Mouse (Mus musculus) intestine, postnatal 0 days (tissue): ENCODE data around the gene Stat5b. TPM values are rescaled to one million over a fixed set of nuclear protein-coding genes. Genes with fewer than 3 reads are reported as not detected.
A peak's percentile ranks its signal among the peaks of the same experiment; 100 is the strongest.

Experiments used
- ATAC-seq: fragments of 200-750 bp; cut with Nextera tagmentation; 2 replicates; pipeline ENCODE4 v1.8.0; 2017; ENCODE audit warnings: mild to moderate bottlenecking, moderate TSS enrichment, moderate library complexity
- H3K27ac ChIP-seq: fragments of 300-500 bp; sonication (generic); 2 replicates; pipeline ENCODE4 v1.5.1; 2014; ENCODE audit warnings: mild to moderate bottlenecking, low read depth, low read length, moderate library complexity
- H3K27me3 ChIP-seq: fragments of 300-500 bp; sonication (generic); replicated peaks from 2 replicates; pipeline ENCODE4 v1.6.1; 2014; ENCODE audit warnings: low read length, mixed read lengths; ENCODE audit not compliant: control insufficient read depth, insufficient read depth
- H3K36me3 ChIP-seq: fragments of 300-500 bp; sonication (generic); 2 replicates; pipeline ENCODE4 v1.6.1; 2014; ENCODE audit warnings: mild to moderate bottlenecking, moderate library complexity; ENCODE audit not compliant: control insufficient read depth, insufficient read depth
- H3K4me1 ChIP-seq: fragments of 300-500 bp; sonication (generic); replicated peaks from 2 replicates; pipeline ENCODE4 v1.6.1; 2014; ENCODE audit warnings: antibody characterized with exemption, low read length, mixed read lengths; ENCODE audit not compliant: control insufficient read depth, insufficient read depth
- H3K4me2 ChIP-seq: fragments of 300-500 bp; sonication (generic); replicated peaks from 2 replicates; pipeline ENCODE4 v1.6.1; 2014; ENCODE audit warnings: low read depth, mild to moderate bottlenecking, moderate library complexity
- H3K4me3 ChIP-seq: fragments of 300-500 bp; sonication (generic); 2 replicates; pipeline ENCODE4 v1.5.1; 2014; ENCODE audit warnings: low read depth, low read length
- H3K9ac ChIP-seq: fragments of 300-500 bp; sonication (generic); 2 replicates; pipeline ENCODE4 v1.6.1; 2014; ENCODE audit warnings: mild to moderate bottlenecking, low read depth, low read length
- H3K9me3 ChIP-seq: fragments of 300-500 bp; sonication (generic); 2 replicates; pipeline ENCODE4 v1.6.1; 2016; ENCODE audit warnings: mixed run types; ENCODE audit not compliant: control insufficient read depth
- CTCF ChIP-seq: sonication (generic); IDR thresholded peaks from 2 replicates; pipeline ENCODE4 v1.5.1; 2016; ENCODE audit warnings: low read depth, mild to moderate bottlenecking, control low read depth, antibody characterized with exemption, moderate library complexity
- WGBS: fragments of 180-500 bp; shearing (Covaris S2); extraction: QIAGEN DNeasy Blood & Tissue Kit; methylation state at CpG from one replicate; pipeline ENCODE4 v1.1.7; 2014; 5-methylcytosine and 5-hydroxymethylcytosine counted together
- polyA plus RNA-seq: library from polyadenylated mRNA; unstranded; fragments of >200 nt; fragmentation: Nextera tagmentation; extraction: Ambion mirVana; gene quantifications from 2 replicates; pipeline ENCODE4 v1.2.1, GENCODE M21; 2015

Stat5b gene
- polyA plus RNA-seq, 1 experiment from 2014 or later: 13.0 TPM

GRCm38 (mm10) chr11:100887236-100887635, 36.7 kb upstream of the Stat5b start:
- H3K27ac ChIP-seq: peak overlapping the region; percentile 15; the same call in 1 of the 2 replicates
- peaks cover 66% of the 10 kb centered on the region for H3K36me3 ChIP-seq

DNA sequence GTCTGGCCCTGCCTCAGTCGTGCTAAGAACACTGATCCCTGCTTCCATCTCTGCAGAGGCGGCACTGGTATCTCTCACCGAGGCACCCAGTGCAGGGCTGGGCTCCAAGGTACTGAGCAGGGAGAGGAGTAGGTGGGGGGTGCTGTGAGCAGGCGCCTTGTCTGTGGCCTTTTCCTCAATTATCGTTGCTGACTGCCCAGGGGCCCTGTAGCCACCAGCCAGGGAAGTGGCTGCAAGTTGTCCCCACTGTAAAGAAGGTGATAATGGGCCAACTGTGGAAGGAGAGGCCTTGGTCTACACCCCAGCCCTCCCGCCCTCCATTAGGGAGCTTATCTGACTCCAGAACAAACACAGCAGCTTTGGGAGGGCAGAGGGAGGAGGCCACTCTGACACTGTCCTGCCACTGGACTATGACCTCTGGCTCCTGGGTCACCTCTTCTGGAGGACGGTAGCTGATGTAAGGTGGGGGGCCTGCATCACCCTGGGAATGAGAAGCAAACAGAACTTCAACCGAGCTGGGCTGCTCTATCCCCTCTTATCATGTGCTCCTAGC, 35.7 kb upstream of the Stat5b start:
- Histone ChIP-seq H3K4me1 (0 out of 2 replicates have a peak, but pooled peaks cover 6% of the 10 kb centered on the region), H3K4me3 (no peak overlapping the region), H3K27ac (0 out of 2 replicates have a peak overlapping the region, but pooled peaks have one; percentile 28), H3K27me3 (no peaks in the 10 kb centered on the region), H3K9ac (no peak overlapping the region), H3K4me2 (0 out of 2 replicates have a peak overlapping the region, but pooled peaks have one; percentile 1), H3K36me3 (peaks cover 60% of the 10 kb centered on the region), H3K9me3 (no peaks in the 10 kb centered on the region)
- peak; percentile 33 for ATAC-seq
- WGBS: 17% methylated on average over 8 of the region's 8 CpGs
- no peak for TF ChIP-seq CTCF

More at GRCm38 (mm10) chr11:100887236-100887635, 36.7 kb upstream of the Stat5b start:
- Histone ChIP-seq H3K4me3 (no peak overlapping the region), H3K27me3 (no peaks in the 10 kb centered on the region), H3K4me2 (no peak overlapping the region), H3K9ac (no peak overlapping the region), H3K4me1 (0 out of 2 replicates have a peak, but pooled peaks cover 6% of the 10 kb centered on the region), H3K9me3 (no peaks in the 10 kb centered on the region)
- 71% methylated on average over 4 of the region's 4 CpGs for WGBS
- TF ChIP-seq CTCF: no peak
- ATAC-seq: no peak

DNA sequence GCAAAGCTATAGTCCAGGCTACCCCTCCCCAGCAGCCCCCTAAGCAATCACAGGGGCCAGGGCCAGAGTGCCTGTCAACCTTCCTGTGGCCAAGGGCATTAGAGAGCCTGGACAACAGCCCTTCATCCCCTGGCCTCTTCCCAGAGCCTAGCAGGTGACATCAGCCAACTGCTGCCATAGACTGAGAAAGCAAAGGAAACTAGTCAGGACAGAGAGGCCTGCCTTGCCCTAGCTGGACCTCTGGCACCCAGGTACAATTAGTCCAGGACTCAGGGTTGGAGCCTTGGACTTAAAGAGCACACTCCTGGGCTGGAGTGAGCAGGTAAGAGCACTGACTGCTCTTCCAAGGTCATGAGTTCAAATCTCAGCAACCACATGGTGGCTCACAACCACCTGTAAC, 34.9 kb upstream of the Stat5b start:
- Histone ChIP-seq H3K4me2 (no peak overlapping the region), H3K27ac (peak overlapping the region; percentile 28; the same call in 1 of the 2 replicates), H3K4me3 (no peak overlapping the region), H3K9ac (no peak overlapping the region), H3K27me3 (no peaks in the 10 kb centered on the region), H3K4me1 (0 out of 2 replicates have a peak, but pooled peaks cover 6% of the 10 kb centered on the region), H3K9me3 (no peaks in the 10 kb centered on the region), H3K36me3 (peaks cover 53% of the 10 kb centered on the region)
- TF ChIP-seq CTCF: no peak
- ATAC-seq: peak; percentile 54

DNA sequence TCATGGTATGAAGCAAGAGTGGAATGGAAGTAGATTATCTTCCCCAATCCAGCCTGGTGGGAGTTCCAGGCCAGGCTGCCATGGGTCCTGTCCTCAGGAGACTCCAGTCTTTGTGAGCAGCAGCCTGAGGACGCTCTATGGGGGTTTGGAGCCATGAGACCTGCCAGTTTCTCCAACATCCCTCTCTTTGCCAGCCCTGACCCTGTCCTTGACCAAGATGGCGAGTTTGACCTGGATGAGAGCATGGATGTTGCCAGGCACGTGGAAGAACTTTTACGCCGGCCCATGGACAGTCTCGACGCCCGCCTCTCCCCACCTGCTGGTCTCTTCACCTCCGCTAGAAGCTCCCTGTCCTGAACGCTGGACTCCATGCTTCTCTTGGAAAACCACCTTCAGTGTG, 33.1 kb upstream of the Stat5b start:
- H3K9me3 ChIP-seq: no peaks in the 10 kb centered on the region
- peaks cover 36% of the 10 kb centered on the region for H3K36me3 ChIP-seq
- no peak overlapping the region for H3K4me3 ChIP-seq
- no peak overlapping the region for H3K27ac ChIP-seq
- no peak for ATAC-seq
- no peak overlapping the region for H3K9ac ChIP-seq
- no peak overlapping the region for H3K4me2 ChIP-seq
- no peaks in the 10 kb centered on the region for H3K27me3 ChIP-seq
- 90% methylated on average over 10 of the region's 10 CpGs for WGBS
- no peak for TF ChIP-seq CTCF
- 0 out of 2 replicates have a peak, but pooled peaks cover 6% of the 10 kb centered on the region for H3K4me1 ChIP-seq

- H3K9me3 ChIP-seq: no peaks in the 10 kb centered on the region
- no peak overlapping the region for H3K4me3 ChIP-seq
- no peak overlapping the region for H3K4me2 ChIP-seq
- WGBS: 74% methylated on average over 15 of the region's 15 CpGs
- no peak for TF ChIP-seq CTCF
- ATAC-seq: no peak
- no peak overlapping the region for H3K27ac ChIP-seq
- no peak overlapping the region for H3K9ac ChIP-seq
- peaks cover 20% of the 10 kb centered on the region; the same call in 1 of the 2 replicates for H3K36me3 ChIP-seq
- H3K27me3 ChIP-seq: no peaks in the 10 kb centered on the region
- H3K4me1 ChIP-seq: no peaks in the 10 kb centered on the region
Observed at GRCm38 (mm10) chr11:100879321-100880078, 29.0 kb upstream of the Stat5b start.

GRCm38 (mm10) chr11:100875761-100876160, 25.2 kb upstream of the Stat5b start:
- Histone ChIP-seq H3K27me3 (no peaks in the 10 kb centered on the region), H3K4me3 (no peak overlapping the region), H3K9me3 (no peaks in the 10 kb centered on the region), H3K4me2 (no peak overlapping the region), H3K36me3 (peaks cover 11% of the 10 kb centered on the region; the same call in 1 of the 2 replicates), H3K9ac (no peak overlapping the region), H3K27ac (no peak overlapping the region), H3K4me1 (no peaks in the 10 kb centered on the region)
- no peak for ATAC-seq
- no peak for TF ChIP-seq CTCF
- WGBS: 79% methylated on average over 3 of the region's 3 CpGs
